Mouse (Mus musculus): ENCODE data around the gene Slain2. TPM values are rescaled to one million over a fixed set of nuclear protein-coding genes. Genes with fewer than 3 reads are reported as not detected.
"Not testable (repeated sequence)": the region's sequence is repeated elsewhere in the genome, so short reads cannot be mapped to it uniquely, and the experiment has no call there.

The Slain2 gene
- polyA plus RNA-seq, 1 experiment from 2014 or later, result 12.9 TPM

GRCm38 (mm10) chr5:73011806-73012205 lies 97.7 kb downstream of the Slain2 start:
- WGBS, result 91% methylated on average over 16 of the region's 16 CpGs
- H3K36me3 ChIP-seq (replicated peaks); H3K4me3 ChIP-seq; DNase-seq (ENCODE audit: extremely low spot score, low spot score); H3K27ac ChIP-seq; H3K9me3 ChIP-seq: not testable (repeated sequence)
- H3K27me3 ChIP-seq (ENCODE audit: poor library complexity, severe bottlenecking), result peaks cover 80% of the 10 kb centered on the region
- peaks cover 18% of the 10 kb centered on the region for H3K4me1 ChIP-seq

- H3K4me1 ChIP-seq, result peaks cover 11% of the 10 kb centered on the region
- not testable (repeated sequence) for DNase-seq (ENCODE audit: extremely low spot score, low spot score); H3K27ac ChIP-seq; H3K36me3 ChIP-seq (replicated peaks); H3K9me3 ChIP-seq
- H3K4me3 ChIP-seq, result peak overlapping the region; percentile 50
- WGBS, result 24% methylated on average over 24 of the region's 27 CpGs
- peaks cover 72% of the 10 kb centered on the region for H3K27me3 ChIP-seq (ENCODE audit: poor library complexity, severe bottlenecking)
These were observed 98.9 kb downstream of the Slain2 start for GRCm38 (mm10) chr5:73012884-73013610.

GRCm38 (mm10) chr5:73013611-73014287 lies 99.6 kb downstream of the Slain2 start:
- peak overlapping the region; percentile 50 for H3K4me3 ChIP-seq
- H3K27ac ChIP-seq; H3K9me3 ChIP-seq; H3K36me3 ChIP-seq (replicated peaks): not testable (repeated sequence)
- 3% methylated on average over 49 of the region's 65 CpGs for whole genome bisulfite sequencing
- H3K4me1 ChIP-seq, result peaks cover 11% of the 10 kb centered on the region
- peaks cover 65% of the 10 kb centered on the region for H3K27me3 ChIP-seq (ENCODE audit: poor library complexity, severe bottlenecking)
- peak; percentile 28 for DNase-seq (ENCODE audit: extremely low spot score, low spot score)

- no peak for DNase-seq (ENCODE audit: extremely low spot score, low spot score)
- H3K36me3 ChIP-seq (replicated peaks), result no peaks in the 10 kb centered on the region
- H3K27me3 ChIP-seq (ENCODE audit: poor library complexity, severe bottlenecking), result peaks cover 59% of the 10 kb centered on the region
- no peak overlapping the region for H3K27ac ChIP-seq
- no peak overlapping the region for H3K4me3 ChIP-seq
- H3K9me3 ChIP-seq, result no peaks in the 10 kb centered on the region
- H3K4me1 ChIP-seq, result peaks cover 11% of the 10 kb centered on the region
- WGBS, result 67% methylated on average over 9 of the region's 9 CpGs
These were observed 100.6 kb downstream of the Slain2 start for GRCm38 (mm10) chr5:73014745-73015144.

DNA sequence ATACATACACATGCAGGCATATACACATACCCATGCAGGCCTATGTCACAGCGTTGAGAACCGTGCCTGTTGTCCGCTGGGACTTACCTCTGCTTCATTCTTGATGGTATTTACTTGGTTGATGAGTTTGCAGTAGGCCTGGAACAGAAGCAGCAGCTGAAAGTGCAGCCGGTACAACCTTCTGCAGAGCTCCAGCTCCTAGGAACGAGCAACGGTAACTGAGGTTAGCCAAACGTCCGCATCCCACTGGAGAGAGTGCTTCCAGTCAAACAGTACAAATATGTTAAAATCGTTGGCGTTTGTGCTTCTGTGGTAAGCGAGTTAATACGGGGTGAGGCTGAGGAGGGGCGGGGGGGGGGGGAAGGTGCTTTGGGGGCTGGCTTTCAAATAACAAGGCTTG lies 109.7 kb downstream of the Slain2 start:
- Histone ChIP-seq H3K27ac (no peak overlapping the region), H3K4me3 (no peak overlapping the region), H3K4me1 (no peaks in the 10 kb centered on the region), H3K36me3 (replicated peaks) (peaks cover 56% of the 10 kb centered on the region), H3K27me3 (ENCODE audit: poor library complexity, severe bottlenecking) (no peaks in the 10 kb centered on the region), H3K9me3 (no peaks in the 10 kb centered on the region)
- no peak for DNase-seq (ENCODE audit: extremely low spot score, low spot score)
- 96% methylated on average over 13 of the region's 13 CpGs for WGBS

Other genes starting within 250 kb of the Slain2 start
- gene Txk, start 161.5 kb upstream of the Slain2 start, polyA plus RNA-seq (2016; fragmentation: Nextera tagmentation; extraction: Ambion mirVana), result not detected in 2 replicates
- gene Tec, start 45.8 kb upstream of the Slain2 start, polyA plus RNA-seq (2016; fragmentation: Nextera tagmentation; extraction: Ambion mirVana), result 2.0 and 2.5 TPM in 2 replicates
- not detected in 2 replicates for gene Gm10135, start 60.4 kb downstream of the Slain2 start, polyA plus RNA-seq (2016; fragmentation: Nextera tagmentation; extraction: Ambion mirVana)
- gene Slc10a4, start 92.6 kb downstream of the Slain2 start, polyA plus RNA-seq (2016; fragmentation: Nextera tagmentation; extraction: Ambion mirVana), result 2.2 and 2.4 TPM in 2 replicates

Measured in forebrain, embryonic 10.5 days (tissue).